Mouse (Mus musculus) stomach, embryonic 14.5 days (tissue): ENCODE measurements around the gene Enkd1. TPM values are rescaled to one million over a fixed set of nuclear protein-coding genes. Genes with fewer than 3 reads are reported as not detected.
A peak's percentile ranks its signal among the peaks of the same experiment; 100 is the strongest.

Source experiments
- ATAC-seq: fragments of 200-750 bp; cut with Nextera tagmentation; 2 replicates; pipeline ENCODE4 v1.8.0; 2017; ENCODE audit warnings: low read depth, moderate TSS enrichment; ENCODE audit not compliant: insufficient number of reproducible peaks, insufficient read depth, low FRiP score
- H3K27ac ChIP-seq: fragments of 300-500 bp; sonication (generic); 2 replicates; pipeline ENCODE4 v1.5.1; 2014; ENCODE audit warnings: mild to moderate bottlenecking, low read length, moderate library complexity, mixed read lengths
- H3K27me3 ChIP-seq: fragments of 300-500 bp; sonication (generic); 2 replicates; pipeline ENCODE4 v1.6.1; 2014; ENCODE audit warnings: low read length, control low read depth, mixed read lengths; ENCODE audit not compliant: control insufficient read depth, insufficient read depth
- H3K36me3 ChIP-seq: fragments of 300-500 bp; sonication (generic); 2 replicates; pipeline ENCODE4 v1.6.1; 2014; ENCODE audit warnings: mild to moderate bottlenecking, control low read depth, low read length, moderate library complexity, mixed read lengths; ENCODE audit not compliant: control insufficient read depth, insufficient read depth
- H3K4me1 ChIP-seq: fragments of 300-500 bp; sonication (generic); 2 replicates; pipeline ENCODE4 v1.6.1; 2014; ENCODE audit warnings: low read length, control low read depth, mixed read lengths; ENCODE audit not compliant: control insufficient read depth, insufficient read depth
- H3K4me2 ChIP-seq: fragments of 300-500 bp; sonication (generic); replicated peaks from 2 replicates; pipeline ENCODE4 v1.6.1; 2014; ENCODE audit warnings: low read depth, low read length, control low read depth
- H3K4me3 ChIP-seq: fragments of 300-500 bp; sonication (generic); 2 replicates; pipeline ENCODE4 v1.5.1; 2014; ENCODE audit warnings: low read depth, low read length, control low read depth
- H3K9ac ChIP-seq: fragments of 300-500 bp; sonication (generic); replicated peaks from 2 replicates; pipeline ENCODE4 v1.6.1; 2014; ENCODE audit warnings: low read depth, mild to moderate bottlenecking, control low read depth, low read length, moderate library complexity, mixed read lengths
- H3K9me3 ChIP-seq: fragments of 300-500 bp; sonication (generic); 2 replicates; pipeline ENCODE4 v1.6.1; 2016; ENCODE audit warnings: low read depth, low read length, control low read depth; ENCODE audit not compliant: control insufficient read depth
- WGBS: fragments of 180-500 bp; shearing (Covaris S2); extraction: QIAGEN DNeasy Blood & Tissue Kit; methylation state at CpG from one replicate; pipeline ENCODE4 v1.1.7; 2014; 5-methylcytosine and 5-hydroxymethylcytosine counted together
- polyA plus RNA-seq: library from polyadenylated mRNA; unstranded; fragments of >200 nt; fragmentation: Nextera tagmentation; extraction: Ambion mirVana; gene quantifications from 2 replicates; pipeline ENCODE4 v1.2.1, GENCODE M21; 2014

Gene Enkd1
- polyA plus RNA-seq, 1 experiment from 2014 or later: 26.5 TPM

GRCm38 (mm10) chr8:105699488-105700215 is 8.4 kb downstream of the Enkd1 start:
- no peak for ATAC-seq
- Histone ChIP-seq H3K9me3 (no peaks in the 10 kb centered on the region), H3K4me2 (peak overlapping the region; percentile 84), H3K4me1 (peaks cover 6% of the 10 kb centered on the region), H3K4me3 (peak overlapping the region; percentile 67), H3K27me3 (no peaks in the 10 kb centered on the region), H3K36me3 (peaks cover 27% of the 10 kb centered on the region), H3K9ac (no peak overlapping the region; the same call in 1 of the 2 replicates), H3K27ac (no peak overlapping the region)
- WGBS: 90% methylated on average over 11 of the region's 11 CpGs

GRCm38 (mm10) chr8:105698734-105699133 is 9.3 kb downstream of the Enkd1 start:
- no peak overlapping the region for H3K9ac ChIP-seq
- no peak overlapping the region for H3K4me3 ChIP-seq
- no peak overlapping the region for H3K27ac ChIP-seq
- peaks cover 26% of the 10 kb centered on the region for H3K36me3 ChIP-seq
- peaks cover 11% of the 10 kb centered on the region for H3K4me1 ChIP-seq
- ATAC-seq: no peak
- no peaks in the 10 kb centered on the region for H3K27me3 ChIP-seq
- no peaks in the 10 kb centered on the region for H3K9me3 ChIP-seq
- WGBS: 86% methylated on average over 5 of the region's 5 CpGs
- H3K4me2 ChIP-seq: no peak overlapping the region

DNA sequence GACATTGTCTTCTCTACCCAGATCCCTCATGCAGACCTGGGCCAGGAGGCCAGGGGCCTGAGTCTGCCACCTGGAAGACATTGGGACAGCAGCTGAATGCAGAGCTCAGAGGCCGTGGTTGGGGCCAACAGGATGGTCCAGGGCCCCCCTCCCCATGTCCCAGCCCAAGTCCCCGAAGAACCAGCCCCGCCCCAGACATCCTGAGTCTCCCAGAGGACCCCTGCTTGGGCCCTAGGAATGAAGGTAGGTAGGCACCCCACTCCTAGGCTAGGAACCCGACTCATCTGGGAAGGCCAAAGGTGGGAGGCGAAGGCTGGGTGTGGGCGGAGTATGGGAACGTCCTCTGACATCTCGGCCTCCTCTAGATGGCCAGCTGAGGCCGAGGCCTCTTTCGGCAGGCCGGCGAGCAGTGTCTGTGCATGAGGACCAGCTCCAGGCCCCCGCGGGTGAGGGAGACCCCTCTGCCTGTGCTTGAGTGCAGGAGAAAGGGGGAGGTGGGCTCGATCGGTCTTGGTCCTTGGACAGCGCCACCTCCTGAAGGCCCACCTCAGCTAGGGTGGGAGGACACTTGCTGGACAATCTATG is 10.7 kb downstream of the Enkd1 start:
- WGBS: 90% methylated on average over 17 of the region's 17 CpGs

GRCm38 (mm10) chr8:105695080-105695780 is 12.8 kb downstream of the Enkd1 start:
- Histone ChIP-seq H3K4me2 (no peak overlapping the region), H3K9ac (no peak overlapping the region), H3K4me1 (peaks cover 10% of the 10 kb centered on the region), H3K9me3 (no peaks in the 10 kb centered on the region), H3K36me3 (peaks cover 21% of the 10 kb centered on the region), H3K27ac (no peak overlapping the region), H3K4me3 (no peak overlapping the region), H3K27me3 (no peaks in the 10 kb centered on the region)
- 80% methylated on average over 30 of the region's 30 CpGs for WGBS
- no peak for ATAC-seq

More for the DNA sequence above, 10.7 kb downstream of the Enkd1 start:
- Histone ChIP-seq H3K9ac (no peak overlapping the region), H3K27me3 (no peaks in the 10 kb centered on the region), H3K27ac (no peak overlapping the region), H3K4me3 (no peak overlapping the region), H3K9me3 (no peaks in the 10 kb centered on the region), H3K4me2 (no peak overlapping the region), H3K36me3 (peaks cover 21% of the 10 kb centered on the region), H3K4me1 (peaks cover 11% of the 10 kb centered on the region)
- no peak for ATAC-seq

- Histone ChIP-seq H3K9ac (peak overlapping the region; percentile 4; the same call in 1 of the 2 replicates), H3K27ac (no peak overlapping the region), H3K36me3 (peaks cover 21% of the 10 kb centered on the region), H3K4me3 (peak overlapping the region; percentile 32), H3K4me2 (peak overlapping the region; percentile 65), H3K27me3 (no peaks in the 10 kb centered on the region), H3K4me1 (peaks cover 5% of the 10 kb centered on the region; the same call in 1 of the 2 replicates), H3K9me3 (no peaks in the 10 kb centered on the region)
- ATAC-seq: 0 out of 2 replicates have a peak, but pooled peaks have one; percentile 3
- WGBS: 10% methylated on average over 39 of the region's 40 CpGs
Measured at GRCm38 (mm10) chr8:105694051-105694799, 13.8 kb downstream of the Enkd1 start.

- H3K4me2 ChIP-seq: peak overlapping the region; percentile 65
Measured at GRCm38 (mm10) chr8:105693648-105694047, 14.4 kb downstream of the Enkd1 start.

GRCm38 (mm10) chr8:105692449-105693182 is 15.4 kb downstream of the Enkd1 start:
- Histone ChIP-seq H3K36me3 (peaks cover 9% of the 10 kb centered on the region), H3K9ac (no peak overlapping the region), H3K9me3 (no peaks in the 10 kb centered on the region), H3K4me2 (no peak overlapping the region), H3K4me1 (peaks cover 5% of the 10 kb centered on the region; the same call in 1 of the 2 replicates), H3K4me3 (no peak overlapping the region), H3K27me3 (no peaks in the 10 kb centered on the region), H3K27ac (no peak overlapping the region)
- no peak for ATAC-seq
- 93% methylated on average over 11 of the region's 11 CpGs for WGBS

More at GRCm38 (mm10) chr8:105693648-105694047, 14.4 kb downstream of the Enkd1 start:
- H3K4me1 ChIP-seq: peaks cover 5% of the 10 kb centered on the region; the same call in 1 of the 2 replicates
- H3K27ac ChIP-seq: no peak overlapping the region
- H3K9me3 ChIP-seq: no peaks in the 10 kb centered on the region
- peak overlapping the region; percentile 32 for H3K4me3 ChIP-seq
- peaks cover 19% of the 10 kb centered on the region for H3K36me3 ChIP-seq
- H3K27me3 ChIP-seq: no peaks in the 10 kb centered on the region
- peak overlapping the region; percentile 4; the same call in 1 of the 2 replicates for H3K9ac ChIP-seq
- peak; percentile 39; the same call in 1 of the 2 replicates for ATAC-seq
- WGBS: 4% methylated on average over 30 of the region's 30 CpGs
